Mouse (Mus musculus) lung, postnatal 0 days (tissue): ENCODE results near the gene Tor1aip1. TPM values are rescaled to one million over a fixed set of nuclear protein-coding genes. Genes with fewer than 3 reads are reported as not detected.

Experiments used
- ATAC-seq: fragments of 200-750 bp; cut with Nextera tagmentation; 2 replicates; pipeline ENCODE4 v1.8.0; 2017; ENCODE audit warnings: moderate library complexity
- DNase-seq: peaks from one replicate; pipeline ENCODE4 v3.0.0-alpha.2; 2016; ENCODE audit warnings: low spot score
- H3K27ac ChIP-seq: fragments of 300-500 bp; sonication (generic); 2 replicates; pipeline ENCODE4 v1.5.1; 2014; ENCODE audit warnings: antibody characterized with exemption, mild to moderate bottlenecking, low read length, mixed read lengths
- H3K27me3 ChIP-seq: fragments of 300-500 bp; sonication (generic); replicated peaks from 2 replicates; pipeline ENCODE4 v1.6.1; 2014; ENCODE audit warnings: low read length, mixed read lengths; ENCODE audit not compliant: insufficient read depth
- H3K36me3 ChIP-seq: fragments of 300-500 bp; sonication (generic); 2 replicates; pipeline ENCODE4 v1.6.1; 2014; ENCODE audit warnings: low read length, mixed read lengths; ENCODE audit not compliant: insufficient read depth
- H3K4me1 ChIP-seq: fragments of 300-500 bp; sonication (generic); 2 replicates; pipeline ENCODE4 v1.6.1; 2014; ENCODE audit warnings: antibody characterized with exemption, low read depth, low read length, mixed read lengths; ENCODE audit not compliant: insufficient read depth
- H3K4me2 ChIP-seq: fragments of 300-500 bp; sonication (generic); replicated peaks from 2 replicates; pipeline ENCODE4 v1.6.1; 2014; ENCODE audit warnings: low read depth, mild to moderate bottlenecking, low read length, moderate library complexity, mixed read lengths
- H3K4me3 ChIP-seq: fragments of 300-500 bp; sonication (generic); 2 replicates; pipeline ENCODE4 v1.5.1; 2014; ENCODE audit warnings: low read depth, low read length
- H3K9ac ChIP-seq: fragments of 300-500 bp; sonication (generic); replicated peaks from 2 replicates; pipeline ENCODE4 v1.6.1; 2014; ENCODE audit warnings: low read depth, mild to moderate bottlenecking
- H3K9me3 ChIP-seq: fragments of 300-500 bp; sonication (generic); 2 replicates; pipeline ENCODE4 v1.6.1; 2016; ENCODE audit warnings: low read length, mixed read lengths
- CTCF ChIP-seq: IDR thresholded peaks from 2 replicates; pipeline ENCODE4 v1.5.1; 2016; ENCODE audit warnings: antibody characterized with exemption, mild to moderate bottlenecking
- EP300 ChIP-seq: IDR thresholded peaks from 2 replicates; pipeline ENCODE4 v1.6.1; 2016; ENCODE audit warnings: antibody characterized with exemption, mild to moderate bottlenecking, control low read depth
- WGBS: fragments of 180-500 bp; shearing (Covaris S2); extraction: QIAGEN DNeasy Blood & Tissue Kit; methylation state at CpG from one replicate; pipeline ENCODE4 v1.1.7; 2014; 5-methylcytosine and 5-hydroxymethylcytosine counted together
- polyA plus RNA-seq: library from polyadenylated mRNA; unstranded; fragments of >200 nt; fragmentation: Nextera tagmentation; extraction: Ambion mirVana; gene quantifications from 2 replicates; pipeline ENCODE4 v1.2.1, GENCODE M21; 2015

The Tor1aip1 gene
- polyA plus RNA-seq, 1 experiment from 2014 or later, result 54.8 TPM

DNA sequence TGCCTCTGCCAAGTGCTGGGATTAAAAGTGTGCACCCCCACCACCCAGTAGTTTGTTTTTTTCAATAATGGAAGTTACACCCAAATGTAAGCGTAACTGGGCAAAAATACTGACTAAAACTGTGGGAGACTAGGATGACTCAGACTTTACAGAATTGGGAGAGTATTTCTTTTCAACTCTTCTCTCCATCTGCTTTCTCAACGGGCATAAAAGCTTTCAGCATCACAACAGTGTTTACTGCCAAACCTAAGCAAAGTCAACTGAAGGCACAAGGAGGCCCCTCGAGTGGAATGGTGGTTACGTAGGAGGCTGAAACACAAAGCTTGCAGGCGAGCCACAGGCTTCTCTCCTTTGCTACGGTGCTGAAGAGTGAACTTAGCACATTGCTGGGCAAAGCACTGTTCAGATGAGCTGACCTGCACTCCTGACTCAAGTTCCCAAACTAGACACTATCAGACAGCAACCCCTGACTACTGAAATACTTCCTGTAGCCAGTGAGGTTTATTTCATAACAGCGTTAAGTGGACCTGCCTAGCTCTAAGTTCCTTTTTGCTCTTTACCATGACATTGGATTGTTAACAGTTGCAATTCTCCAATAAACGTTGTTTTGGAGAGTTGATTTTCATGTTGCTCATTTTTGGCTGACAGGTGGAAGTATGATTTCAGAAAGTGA is 11.3 kb downstream of the Tor1aip1 start:
- H3K36me3 ChIP-seq, result peaks cover 15% of the 10 kb centered on the region; the same call in 1 of the 2 replicates
- no peaks in the 10 kb centered on the region for H3K9me3 ChIP-seq
- WGBS, result 79% methylated on average over 8 of the region's 8 CpGs
- no peaks in the 10 kb centered on the region for H3K4me1 ChIP-seq
- no peak for DNase-seq
- H3K27me3 ChIP-seq, result no peaks in the 10 kb centered on the region
- H3K4me3 ChIP-seq, result no peak overlapping the region
- no peak overlapping the region for H3K9ac ChIP-seq
- ATAC-seq, result no peak
- no peak overlapping the region for H3K4me2 ChIP-seq
- TF ChIP-seq CTCF, result no peak
- TF ChIP-seq EP300, result no peak
- no peak overlapping the region for H3K27ac ChIP-seq

DNA sequence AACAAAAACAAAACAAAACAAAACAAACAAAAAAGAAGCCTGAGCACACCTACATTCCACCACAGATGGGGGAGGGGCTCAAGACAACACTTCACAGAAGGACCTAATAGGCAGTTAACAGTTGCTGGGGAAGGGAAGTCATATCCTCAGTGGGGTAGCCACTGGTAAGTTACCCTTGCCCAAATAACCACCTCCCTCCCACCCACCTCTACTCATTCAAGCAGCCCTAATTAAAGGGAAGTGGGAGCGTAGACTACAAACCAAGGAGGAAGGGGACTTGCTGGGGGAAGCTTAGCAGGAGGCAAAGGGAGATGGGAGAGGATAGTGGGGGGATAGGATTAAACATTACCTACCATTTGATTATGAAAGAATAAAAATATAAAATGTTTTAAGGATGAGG is 15.9 kb downstream of the Tor1aip1 start:
- Histone ChIP-seq H3K4me2 (no peak overlapping the region), H3K9me3 (no peaks in the 10 kb centered on the region), H3K9ac (no peak overlapping the region), H3K4me3 (no peak overlapping the region), H3K36me3 (peaks cover 34% of the 10 kb centered on the region), H3K27me3 (no peaks in the 10 kb centered on the region), H3K4me1 (no peaks in the 10 kb centered on the region), H3K27ac (no peak overlapping the region)
- no peak for TF ChIP-seq CTCF
- no peak for TF ChIP-seq EP300
- 100% methylated on average over 1 of the region's 1 CpGs for WGBS
- no peak for ATAC-seq
- no peak for DNase-seq

DNA sequence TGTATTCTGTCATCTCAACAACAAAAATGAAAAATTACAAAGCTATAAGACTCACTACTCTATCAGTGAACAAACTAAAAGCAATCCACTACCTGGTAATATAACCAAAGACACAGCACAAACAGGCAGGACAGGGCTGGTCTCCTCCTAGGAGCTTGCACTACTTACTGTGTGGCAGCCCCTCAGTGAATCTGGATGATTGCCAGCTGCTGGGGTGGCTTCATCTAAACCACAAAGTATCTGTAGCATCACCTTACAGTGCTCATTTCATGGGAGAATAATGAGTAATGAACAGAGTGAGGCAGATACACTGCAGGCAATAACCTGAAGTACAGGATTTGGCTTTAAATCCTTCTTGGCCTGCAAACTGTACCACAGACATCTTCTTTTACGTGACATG is 16.5 kb downstream of the Tor1aip1 start:
- no peak overlapping the region for H3K4me2 ChIP-seq
- H3K4me3 ChIP-seq, result no peak overlapping the region
- H3K9ac ChIP-seq, result no peak overlapping the region
- no peak for DNase-seq
- H3K27me3 ChIP-seq, result no peaks in the 10 kb centered on the region
- TF ChIP-seq EP300, result no peak
- no peak for TF ChIP-seq CTCF
- H3K9me3 ChIP-seq, result no peaks in the 10 kb centered on the region
- H3K4me1 ChIP-seq, result no peaks in the 10 kb centered on the region
- WGBS, result 94% methylated on average over 1 of the region's 1 CpGs
- peaks cover 35% of the 10 kb centered on the region for H3K36me3 ChIP-seq
- ATAC-seq, result no peak
- H3K27ac ChIP-seq, result no peak overlapping the region

DNA sequence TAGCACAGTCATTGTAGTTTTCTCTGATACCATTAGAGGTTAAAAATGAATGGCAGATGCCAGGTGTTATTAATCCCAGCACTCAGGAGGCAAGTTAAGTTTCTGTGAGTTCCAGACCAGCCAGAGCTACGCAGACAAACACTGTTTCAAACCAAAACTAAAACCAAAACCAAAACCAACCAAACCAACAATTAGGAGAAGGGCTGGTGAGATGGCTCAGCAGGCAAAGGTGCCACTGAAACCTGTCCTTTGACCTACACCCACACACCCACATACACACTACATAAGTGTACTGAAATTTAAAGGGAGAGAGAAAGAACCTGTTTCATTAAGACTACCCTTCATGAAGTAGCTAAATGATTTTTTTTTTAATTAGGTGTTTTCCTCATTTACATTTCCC is 27.3 kb downstream of the Tor1aip1 start:
- ATAC-seq (no peak), DNase-seq (no peak)
- no peaks in the 10 kb centered on the region for H3K4me1 ChIP-seq
- no peak overlapping the region for H3K4me3 ChIP-seq
- no peak overlapping the region for H3K27ac ChIP-seq
- 100% methylated on average over 1 of the region's 1 CpGs for WGBS
- no peak overlapping the region for H3K9ac ChIP-seq
- H3K27me3 ChIP-seq, result no peaks in the 10 kb centered on the region
- H3K36me3 ChIP-seq, result peaks cover 27% of the 10 kb centered on the region
- no peak overlapping the region for H3K4me2 ChIP-seq
- H3K9me3 ChIP-seq, result no peaks in the 10 kb centered on the region
- TF ChIP-seq EP300 (no peak), CTCF (no peak)

DNA sequence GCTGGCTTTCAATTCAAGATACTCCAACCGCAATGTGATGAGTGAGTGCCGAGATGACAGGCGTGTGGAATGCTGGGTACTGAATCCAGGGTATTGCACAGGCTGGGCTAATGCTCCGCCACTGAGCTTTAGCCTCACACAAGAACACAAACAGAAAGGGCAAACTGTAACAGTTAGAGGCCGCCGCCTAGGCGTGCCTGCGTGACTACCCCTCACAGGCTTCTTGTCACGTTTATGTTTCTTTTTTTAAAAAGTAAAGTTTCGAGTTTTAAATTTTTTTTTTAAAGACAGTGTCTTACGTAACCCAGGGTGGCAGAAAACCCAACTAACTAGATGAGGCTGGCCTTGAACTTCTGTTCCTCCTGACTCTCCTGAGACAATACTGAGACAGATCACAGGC is 30.4 kb downstream of the Tor1aip1 start:
- no peaks in the 10 kb centered on the region for H3K4me1 ChIP-seq
- no peak for DNase-seq
- TF ChIP-seq EP300 (no peak), CTCF (no peak)
- H3K36me3 ChIP-seq, result peaks cover 17% of the 10 kb centered on the region
- H3K4me2 ChIP-seq, result no peak overlapping the region
- no peak overlapping the region for H3K27ac ChIP-seq
- H3K27me3 ChIP-seq, result no peaks in the 10 kb centered on the region
- 89% methylated on average over 11 of the region's 11 CpGs for WGBS
- no peaks in the 10 kb centered on the region for H3K9me3 ChIP-seq
- no peak overlapping the region for H3K9ac ChIP-seq
- no peak overlapping the region for H3K4me3 ChIP-seq
- no peak for ATAC-seq

DNA sequence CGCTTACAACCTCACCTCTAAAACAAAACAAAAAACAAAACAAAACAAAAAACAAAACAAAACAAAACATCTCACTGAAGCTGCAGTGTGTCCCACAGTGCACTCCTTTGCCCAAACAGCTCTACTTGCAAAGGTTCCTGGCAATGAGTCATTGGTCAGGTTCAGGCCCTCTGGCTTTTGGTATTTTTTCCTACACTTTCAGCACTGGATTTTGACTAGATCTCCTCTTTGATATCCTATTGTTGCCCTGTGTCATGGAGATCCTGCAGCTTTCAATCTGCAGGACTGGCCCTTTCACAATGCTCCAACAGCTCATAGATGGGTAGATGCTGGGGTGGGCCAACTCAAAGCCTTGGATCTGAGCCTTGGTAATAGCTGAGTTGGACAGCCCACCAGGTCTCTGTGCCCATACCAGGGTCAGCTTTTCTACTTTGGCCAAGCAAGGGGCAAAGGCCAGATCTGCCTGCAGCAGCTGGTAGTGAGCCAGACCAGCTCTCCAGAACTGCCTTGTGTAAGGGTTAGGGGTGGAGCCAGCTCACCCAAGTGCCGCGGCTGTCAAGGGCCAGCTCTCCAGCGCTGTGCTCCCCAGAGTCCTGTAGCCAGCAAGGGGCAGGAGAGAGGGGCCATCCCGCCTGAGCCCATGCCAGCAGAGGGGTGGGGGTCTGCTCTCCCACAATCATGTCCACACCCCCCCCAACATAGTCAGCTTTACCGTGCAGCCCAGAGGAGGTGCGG is 32.9 kb downstream of the Tor1aip1 start:
- DNase-seq (peak; percentile 68), ATAC-seq (peak; percentile 94)
- Histone ChIP-seq H3K36me3 (peaks cover 13% of the 10 kb centered on the region), H3K9me3 (no peaks in the 10 kb centered on the region), H3K27ac (no peak overlapping the region), H3K4me3 (no peak overlapping the region), H3K27me3 (no peaks in the 10 kb centered on the region), H3K9ac (no peak overlapping the region), H3K4me2 (0 out of 2 replicates have a peak overlapping the region, but pooled peaks have one; percentile 32), H3K4me1 (no peaks in the 10 kb centered on the region)
- TF ChIP-seq EP300 (no peak), CTCF (no peak)
- 64% methylated on average over 7 of the region's 7 CpGs for WGBS
